Mouse (Mus musculus) heart, postnatal 0 days (tissue): Measurements from ENCODE around the gene Trp53. TPM values are rescaled to one million over a fixed set of nuclear protein-coding genes. Genes with fewer than 3 reads are reported as not detected.

Experiments
- ATAC-seq: fragments of 200-750 bp; cut with Nextera tagmentation; 2 replicates; pipeline ENCODE4 v1.8.0; 2017; ENCODE audit warnings: low read depth, moderate number of reproducible peaks, moderate library complexity; ENCODE audit not compliant: insufficient read depth
- DNase-seq: peaks from one replicate; pipeline ENCODE4 v3.0.0-alpha.2; 2016; ENCODE audit warnings: low spot score
- H3K27ac ChIP-seq: fragments of 300-500 bp; sonication (generic); 2 replicates; pipeline ENCODE4 v1.5.1; 2014; ENCODE audit warnings: low read depth, mild to moderate bottlenecking
- H3K27me3 ChIP-seq: fragments of 300-500 bp; sonication (generic); 2 replicates; pipeline ENCODE4 v1.6.1; 2014; ENCODE audit warnings: low read length, mixed read lengths; ENCODE audit not compliant: control insufficient read depth, insufficient read depth
- H3K36me3 ChIP-seq: fragments of 300-500 bp; sonication (generic); replicated peaks from 2 replicates; pipeline ENCODE4 v1.6.1; 2014; ENCODE audit warnings: low read length, mixed read lengths; ENCODE audit not compliant: control insufficient read depth, insufficient read depth
- H3K4me1 ChIP-seq: fragments of 300-500 bp; sonication (generic); 2 replicates; pipeline ENCODE4 v1.6.1; 2014; ENCODE audit warnings: antibody characterized with exemption; ENCODE audit not compliant: control insufficient read depth, insufficient read depth
- H3K4me2 ChIP-seq: fragments of 300-500 bp; sonication (generic); 2 replicates; pipeline ENCODE4 v1.6.1; 2014; ENCODE audit warnings: low read depth, mild to moderate bottlenecking, low read length, moderate library complexity
- H3K4me3 ChIP-seq: fragments of 300-500 bp; sonication (generic); 2 replicates; pipeline ENCODE4 v1.5.1; 2014; ENCODE audit warnings: low read depth, low read length
- H3K9ac ChIP-seq: fragments of 300-500 bp; sonication (generic); replicated peaks from 2 replicates; pipeline ENCODE4 v1.6.1; 2014; ENCODE audit warnings: low read depth, low read length, mixed read lengths
- H3K9me3 ChIP-seq: fragments of 300-500 bp; sonication (generic); replicated peaks from 2 replicates; pipeline ENCODE4 v1.6.1; 2016; ENCODE audit warnings: low read length; ENCODE audit not compliant: control insufficient read depth
- CTCF ChIP-seq: IDR thresholded peaks from 2 replicates; pipeline ENCODE4 v1.5.1; 2016; ENCODE audit warnings: antibody characterized with exemption, control low read depth, low read depth
- EP300 ChIP-seq: IDR thresholded peaks from 2 replicates; pipeline ENCODE4 v1.6.1; 2016; ENCODE audit warnings: antibody characterized with exemption, low read depth
- WGBS: fragments of 180-500 bp; shearing (Covaris S2); extraction: QIAGEN DNeasy Blood & Tissue Kit; methylation state at CpG from one replicate; pipeline ENCODE4 v1.1.7; 2014; 5-methylcytosine and 5-hydroxymethylcytosine counted together
- polyA plus RNA-seq: library from polyadenylated mRNA; unstranded; fragments of >200 nt; fragmentation: Nextera tagmentation; extraction: Ambion mirVana; gene quantifications from 2 replicates; pipeline ENCODE4 v1.2.1, GENCODE M21; 2015
- total RNA-seq: library from RNA; depleted of rRNA; stranded (reverse); fragments of >200 nt; gene quantifications from 2 replicates; pipeline ENCODE4 v1.2.3, GENCODE M21; 2014; ENCODE audit warnings: low replicate concordance

The Trp53 gene
- total and polyA plus RNA-seq, 2 experiments from 2014 or later, result 31.5 to 33.6 TPM

DNA sequence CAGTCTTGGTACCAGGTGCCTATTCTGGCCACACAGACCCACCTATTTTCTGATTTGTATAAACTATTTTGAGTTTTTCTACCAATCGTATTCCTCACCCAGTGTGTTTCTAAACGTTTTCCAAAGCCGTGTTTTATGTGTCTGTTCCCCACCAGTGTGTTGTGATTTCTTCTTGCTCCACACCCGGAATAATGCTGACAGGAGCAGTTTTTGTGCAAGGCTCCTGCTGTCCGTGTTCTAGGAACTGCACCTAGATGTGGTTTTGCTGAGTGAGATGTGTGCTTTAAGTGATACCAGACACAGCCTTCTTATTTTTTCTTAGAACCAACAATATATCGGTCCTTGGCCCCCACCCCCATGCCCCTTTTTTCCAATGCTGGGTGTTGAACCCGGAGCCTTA is 3.8 kb downstream of the Trp53 start:
- Histone ChIP-seq H3K36me3 (peaks cover 20% of the 10 kb centered on the region), H3K4me2 (no peak overlapping the region), H3K9me3 (no peaks in the 10 kb centered on the region), H3K27ac (no peak overlapping the region), H3K4me3 (no peak overlapping the region), H3K27me3 (no peaks in the 10 kb centered on the region), H3K9ac (no peak overlapping the region), H3K4me1 (peaks cover 8% of the 10 kb centered on the region; the same call in 1 of the 2 replicates)
- WGBS, result 79% methylated on average over 7 of the region's 7 CpGs
- ATAC-seq, result no peak
- DNase-seq, result no peak
- TF ChIP-seq CTCF, result no peak
- no peak for TF ChIP-seq EP300

DNA sequence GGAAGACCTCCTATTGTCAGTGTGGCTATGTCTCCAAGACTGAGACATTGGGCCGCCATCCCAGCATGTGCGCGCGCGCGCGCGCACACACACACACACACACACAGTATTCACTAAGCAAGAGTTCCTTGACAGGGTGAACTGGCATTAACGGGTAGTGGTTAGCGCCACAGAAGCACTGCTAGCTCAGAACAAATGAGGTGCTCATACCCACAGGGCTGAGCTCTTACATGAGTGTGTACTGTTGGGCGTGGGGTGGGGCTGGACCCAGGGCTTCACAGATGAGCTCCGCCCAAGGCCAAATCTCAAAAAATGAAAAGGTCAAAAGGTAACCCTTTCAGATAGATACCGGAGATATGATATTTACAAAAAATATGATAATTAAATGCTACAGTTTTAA is 4.8 kb downstream of the Trp53 start:
- Histone ChIP-seq H3K4me3 (no peak overlapping the region), H3K27ac (no peak overlapping the region), H3K9me3 (no peaks in the 10 kb centered on the region), H3K9ac (no peak overlapping the region), H3K36me3 (peaks cover 29% of the 10 kb centered on the region), H3K4me2 (no peak overlapping the region), H3K27me3 (no peaks in the 10 kb centered on the region), H3K4me1 (peaks cover 8% of the 10 kb centered on the region; the same call in 1 of the 2 replicates)
- 95% methylated on average over 13 of the region's 13 CpGs for WGBS
- no peak for ATAC-seq
- TF ChIP-seq EP300 (no peak), CTCF (no peak)
- no peak for DNase-seq

DNA sequence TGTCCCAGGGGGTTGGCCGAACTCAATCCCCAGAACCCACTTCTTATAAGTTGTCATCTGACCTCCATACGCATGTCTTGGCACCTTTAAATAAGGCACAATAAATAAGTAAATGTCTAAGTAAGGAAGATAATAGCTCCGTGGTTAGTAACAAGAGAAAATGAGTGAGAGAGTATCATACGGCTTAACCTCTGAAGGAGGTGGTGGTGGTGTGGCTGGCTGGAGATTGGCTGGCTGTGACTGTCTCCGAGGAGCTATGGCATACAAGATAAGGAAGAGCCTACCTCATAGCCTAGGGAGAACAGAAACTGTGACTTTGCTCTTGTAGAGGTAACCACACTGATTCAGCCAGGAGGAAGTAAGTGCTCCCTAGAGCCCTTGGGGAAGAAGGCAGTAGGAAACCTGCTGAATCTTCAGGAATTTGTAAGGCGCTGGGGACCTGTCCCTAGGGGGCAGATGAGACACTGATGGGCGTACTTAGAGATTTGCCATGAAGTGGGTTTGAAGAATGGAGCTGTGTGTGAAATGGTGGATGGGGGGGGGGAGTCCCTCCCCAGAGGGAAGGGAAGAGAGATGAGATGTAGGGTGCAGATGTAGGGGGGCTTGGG is 5.7 kb downstream of the Trp53 start:
- TF ChIP-seq CTCF (no peak), EP300 (no peak)

DNA sequence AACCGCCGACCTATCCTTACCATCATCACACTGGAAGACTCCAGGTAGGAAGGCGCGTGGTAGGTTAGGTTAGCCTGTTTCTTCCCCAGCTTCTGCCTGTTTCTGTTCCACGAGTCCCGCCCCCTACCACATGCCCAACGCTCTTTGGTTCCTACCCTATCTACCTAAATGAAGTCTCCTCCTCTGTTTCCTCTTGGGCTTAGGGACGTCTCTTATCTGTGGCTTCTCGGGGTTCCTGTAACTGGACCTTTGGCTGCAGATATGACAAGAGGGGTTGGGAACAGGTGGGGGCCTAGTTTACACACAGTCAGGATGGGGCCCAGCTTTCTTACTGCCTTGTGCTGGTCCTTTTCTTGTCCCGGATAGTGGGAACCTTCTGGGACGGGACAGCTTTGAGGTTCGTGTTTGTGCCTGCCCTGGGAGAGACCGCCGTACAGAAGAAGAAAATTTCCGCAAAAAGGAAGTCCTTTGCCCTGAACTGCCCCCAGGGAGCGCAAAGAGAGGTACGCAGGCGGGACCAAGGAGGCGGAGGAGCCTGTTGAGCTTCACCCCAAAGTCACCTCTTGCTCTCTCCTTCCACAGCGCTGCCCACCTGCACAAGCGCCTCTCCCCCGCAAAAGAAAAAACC is 9.2 kb downstream of the Trp53 start:
- ATAC-seq (no peak), DNase-seq (no peak)
- H3K27me3 ChIP-seq, result no peaks in the 10 kb centered on the region
- H3K9ac ChIP-seq, result no peak overlapping the region
- H3K4me3 ChIP-seq, result no peak overlapping the region
- no peak overlapping the region for H3K27ac ChIP-seq
- TF ChIP-seq CTCF (no peak), EP300 (no peak)
- no peak overlapping the region for H3K4me2 ChIP-seq
- WGBS, result 84% methylated on average over 22 of the region's 22 CpGs
- H3K9me3 ChIP-seq, result no peaks in the 10 kb centered on the region
- H3K4me1 ChIP-seq, result no peaks in the 10 kb centered on the region
- H3K36me3 ChIP-seq, result peaks cover 59% of the 10 kb centered on the region

More for the DNA sequence above, 5.7 kb downstream of the Trp53 start:
- Histone ChIP-seq H3K9ac (no peak overlapping the region; the same call in 1 of the 2 replicates), H3K36me3 (peaks cover 38% of the 10 kb centered on the region), H3K4me3 (no peak overlapping the region), H3K4me2 (no peak overlapping the region), H3K9me3 (no peaks in the 10 kb centered on the region), H3K27ac (no peak overlapping the region), H3K27me3 (no peaks in the 10 kb centered on the region), H3K4me1 (peaks cover 8% of the 10 kb centered on the region; the same call in 1 of the 2 replicates)
- DNase-seq (no peak), ATAC-seq (no peak)
- WGBS, result 62% methylated on average over 7 of the region's 7 CpGs

DNA sequence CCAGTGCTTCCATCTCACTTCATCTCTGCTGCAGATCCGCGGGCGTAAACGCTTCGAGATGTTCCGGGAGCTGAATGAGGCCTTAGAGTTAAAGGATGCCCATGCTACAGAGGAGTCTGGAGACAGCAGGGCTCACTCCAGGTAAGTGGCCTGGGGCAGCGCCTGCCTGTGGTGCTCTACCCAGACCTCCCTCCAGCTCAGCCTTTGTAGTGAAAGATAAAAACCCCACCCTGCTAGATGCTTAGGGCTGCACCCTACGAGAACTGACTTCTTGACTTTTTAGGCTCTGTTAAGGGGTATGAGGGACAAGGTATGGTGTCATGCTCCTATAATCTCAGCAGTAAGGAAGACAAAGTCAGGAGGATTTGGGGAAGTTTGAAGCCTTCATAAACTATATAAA is 10.5 kb downstream of the Trp53 start:
- TF ChIP-seq EP300, result no peak
- no peak for TF ChIP-seq CTCF
- WGBS, result 95% methylated on average over 8 of the region's 8 CpGs

More for the DNA sequence above, 10.5 kb downstream of the Trp53 start:
- no peak for ATAC-seq
- Histone ChIP-seq H3K9me3 (no peaks in the 10 kb centered on the region), H3K4me3 (no peak overlapping the region), H3K27me3 (no peaks in the 10 kb centered on the region), H3K9ac (no peak overlapping the region), H3K27ac (no peak overlapping the region), H3K36me3 (peaks cover 59% of the 10 kb centered on the region), H3K4me2 (no peak overlapping the region), H3K4me1 (no peaks in the 10 kb centered on the region)
- DNase-seq, result no peak
